Mouse (Mus musculus) ZHBTc4 (cell line): Measurements from ENCODE around the gene Il2rg.

Experiments
- DNase-seq: peaks from one replicate; pipeline ENCODE4 v3.0.0-alpha.2; 2011; ENCODE audit warnings: low read depth, low spot score

Gene Il2rg

DNA sequence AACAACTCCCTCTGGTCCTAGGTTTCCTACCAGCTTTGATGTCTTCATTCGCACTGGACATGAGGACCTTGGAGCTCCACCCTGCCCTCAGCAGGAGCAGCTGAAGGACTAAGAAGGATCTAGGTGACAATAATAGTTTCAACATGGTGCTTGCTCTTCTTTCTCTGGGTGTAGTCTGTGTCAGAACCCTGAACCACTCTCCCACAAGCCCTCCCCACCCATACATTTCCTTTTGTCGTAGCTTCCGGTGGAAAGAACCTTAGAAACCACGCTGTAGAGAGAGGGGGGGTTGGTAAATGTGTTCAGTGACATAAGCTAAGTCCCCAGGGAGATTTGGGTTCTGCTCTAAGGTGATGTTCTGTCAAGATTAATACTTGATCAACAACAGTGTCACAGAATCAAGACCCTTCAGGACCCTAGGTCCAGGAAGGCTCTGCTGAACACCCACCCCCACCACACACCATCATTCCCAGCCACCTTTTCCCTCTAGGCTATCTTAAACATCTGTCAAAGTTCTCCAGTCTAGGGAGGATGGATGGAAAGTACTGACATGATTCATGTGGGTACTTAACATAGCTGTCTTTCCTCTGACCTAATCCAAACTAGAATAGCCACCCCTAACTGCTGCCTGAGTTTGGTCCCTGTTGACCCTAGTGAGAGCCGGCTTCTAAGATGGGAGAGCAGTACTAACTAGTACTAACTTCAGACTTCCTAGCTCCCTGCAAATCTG lies at the start of gene Il2rg:
Gene Il2rg (minus strand): TSS at position 231 of the 730 bp plus-strand sequence.
- no peak for DNase-seq

GRCm38 (mm10) chrX:101313625-101314359 lies 45.7 kb upstream of the Il2rg start:
- peak; percentile 26 for DNase-seq

DNA sequence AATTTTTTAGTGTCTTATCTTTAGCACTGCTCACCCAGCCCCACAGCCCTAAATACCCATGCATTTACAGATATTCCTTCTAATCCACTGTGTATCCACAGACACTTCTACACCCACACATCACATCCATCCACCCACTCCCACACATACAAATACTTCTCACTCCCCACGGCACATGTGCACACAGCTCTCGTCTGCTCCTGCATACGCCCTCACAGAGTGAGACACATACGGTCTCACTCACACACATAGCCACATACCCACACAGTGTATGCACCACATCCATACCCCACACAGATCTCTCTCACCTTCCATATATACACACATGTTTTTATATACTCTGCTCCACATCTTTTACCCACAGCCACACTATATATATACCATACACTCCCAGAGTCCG lies 41.2 kb upstream of the Il2rg start:
- DNase-seq, result no peak

DNA sequence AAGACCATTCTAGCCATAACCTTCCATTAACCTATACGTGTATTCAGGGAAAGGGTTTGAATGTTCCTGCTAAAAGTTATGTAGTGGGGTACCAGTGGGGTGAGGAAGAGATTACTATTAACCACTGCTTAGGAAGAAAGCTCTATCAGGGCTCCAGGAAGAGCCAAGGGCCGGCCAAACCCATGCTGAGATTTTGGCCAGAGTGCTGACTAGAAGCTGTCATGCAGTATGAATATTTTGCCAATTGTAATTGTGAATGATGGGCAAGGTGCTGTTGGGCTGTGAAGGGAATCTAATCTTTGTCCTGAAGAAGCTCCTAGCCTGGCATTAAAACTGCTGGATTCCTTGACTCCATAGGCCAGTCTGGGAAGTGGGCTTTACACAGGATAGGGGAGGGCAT lies 36.6 kb upstream of the Il2rg start:
- no peak for DNase-seq

GRCm38 (mm10) chrX:101301654-101302053 lies 33.6 kb upstream of the Il2rg start:
- no peak for DNase-seq

DNA sequence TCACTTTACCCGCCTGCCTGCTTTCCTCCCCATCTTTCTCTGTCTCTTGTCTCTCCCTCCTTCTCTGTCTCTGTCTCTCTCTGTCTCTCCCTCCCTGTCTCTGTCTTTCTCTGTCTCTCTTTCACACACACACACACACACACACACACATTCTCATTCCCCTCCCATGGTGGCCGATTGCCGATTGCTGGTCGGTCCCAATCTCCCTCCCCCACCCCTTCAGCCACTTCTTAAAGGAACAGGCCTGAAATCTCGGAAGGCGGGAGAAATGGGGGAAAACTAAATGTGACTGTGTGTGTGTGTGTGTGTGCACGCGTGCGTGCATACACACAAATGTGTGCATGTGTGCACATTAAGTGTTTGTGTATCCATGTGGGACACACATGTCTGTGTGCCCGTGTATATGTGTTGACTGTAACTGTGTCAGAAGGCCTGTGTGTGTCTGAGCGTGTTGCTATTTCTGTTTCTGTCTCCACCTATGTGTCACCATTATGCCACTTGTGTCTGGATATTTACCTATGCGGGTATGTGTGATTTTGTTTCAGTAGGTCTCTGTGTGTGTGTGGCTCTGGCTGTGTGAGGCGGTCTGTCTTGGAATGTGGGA lies 32.5 kb upstream of the Il2rg start:
- peak; percentile 26 for DNase-seq

DNA sequence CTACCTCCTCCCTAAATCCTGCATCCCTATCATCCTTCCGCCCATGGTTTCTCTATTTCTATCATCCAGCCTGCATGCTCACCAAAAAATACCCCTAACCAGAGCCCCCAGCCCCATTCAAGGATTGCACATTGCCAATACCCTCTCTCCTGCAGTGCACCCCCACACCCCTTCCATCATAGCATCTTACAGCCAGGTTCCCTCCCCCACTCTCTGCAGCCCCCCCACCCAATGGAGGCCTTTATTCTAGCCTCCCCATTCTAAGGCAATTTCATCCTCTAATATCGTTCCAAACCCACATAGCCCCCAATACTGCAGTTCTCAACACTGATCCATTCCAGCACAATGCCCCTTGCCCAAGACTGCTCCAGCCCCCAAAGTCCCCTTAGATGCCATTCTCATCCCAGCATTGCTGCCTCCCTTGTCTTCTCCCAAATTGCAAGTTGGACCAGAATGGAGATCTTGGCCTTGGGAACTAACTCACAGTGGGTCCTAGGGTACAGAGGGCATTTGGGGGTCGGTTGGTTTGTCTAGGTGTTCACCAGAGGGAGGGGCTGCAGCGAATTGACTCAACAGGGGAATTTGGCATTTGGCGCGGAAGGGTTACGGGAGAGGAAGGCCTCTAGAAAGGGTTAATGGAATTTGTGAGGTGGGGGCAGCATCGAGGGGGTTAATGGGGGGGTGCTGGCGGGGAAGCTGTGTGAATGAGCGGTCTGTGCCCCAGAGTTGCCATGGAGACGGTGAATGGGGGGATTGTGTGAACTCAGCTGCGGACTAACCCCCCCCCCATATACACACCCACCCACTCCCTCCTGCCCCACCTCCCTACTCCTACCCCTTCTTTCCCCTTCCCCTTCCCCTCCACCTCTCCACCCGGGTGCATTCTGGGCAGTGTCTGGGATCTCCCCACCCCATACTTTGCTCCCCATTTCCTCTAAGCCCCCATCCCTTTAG lies 31.7 kb upstream of the Il2rg start:
- DNase-seq, result no peak

DNA sequence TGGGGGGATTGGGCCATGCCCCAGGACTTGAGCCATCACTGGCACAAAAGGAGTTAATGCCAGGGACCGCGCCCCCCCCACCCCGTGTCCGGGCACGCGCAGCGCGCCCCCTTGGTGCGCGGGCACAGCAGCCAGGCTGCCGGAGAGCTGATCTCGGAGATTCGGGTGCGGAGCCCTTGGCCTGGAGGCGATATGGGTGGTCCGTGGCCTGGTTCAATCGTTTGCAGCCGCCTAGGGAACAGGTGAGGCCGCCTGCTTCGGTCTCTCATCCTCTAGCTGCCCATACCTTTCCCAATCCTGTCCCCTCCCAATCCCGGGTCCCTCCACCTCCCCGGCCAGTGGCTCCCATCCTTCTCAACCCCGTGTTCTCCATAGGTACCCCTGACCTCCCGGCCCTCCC lies 31.0 kb upstream of the Il2rg start, which contains the start of gene Nlgn3:
Gene Nlgn3 (plus strand): TSS at position 114 of the 400 bp plus-strand sequence.
- DNase-seq, result peak; percentile 21

GRCm38 (mm10) chrX:101290111-101290510 lies 22.1 kb upstream of the Il2rg start:
- DNase-seq, result no peak

DNA sequence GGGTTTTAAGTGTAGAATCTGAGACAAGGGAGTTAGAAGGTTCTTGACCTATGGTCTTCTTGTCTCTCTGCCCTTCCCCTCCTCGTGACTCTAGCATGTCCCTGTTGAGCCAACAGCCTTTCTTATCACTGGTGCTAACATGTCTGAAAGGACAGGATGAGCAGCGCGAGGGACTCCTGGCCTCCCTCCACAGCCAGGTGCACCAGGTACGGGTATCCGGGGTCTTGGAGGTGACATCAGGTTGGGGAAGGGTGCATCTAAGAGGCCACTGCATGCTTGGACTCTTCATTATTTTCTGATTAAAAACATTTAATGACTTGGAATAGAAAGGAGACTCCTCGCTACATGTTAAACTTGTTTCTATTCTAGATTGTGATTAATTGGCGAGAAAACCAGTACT lies 21.0 kb upstream of the Il2rg start:
- DNase-seq, result no peak

DNA sequence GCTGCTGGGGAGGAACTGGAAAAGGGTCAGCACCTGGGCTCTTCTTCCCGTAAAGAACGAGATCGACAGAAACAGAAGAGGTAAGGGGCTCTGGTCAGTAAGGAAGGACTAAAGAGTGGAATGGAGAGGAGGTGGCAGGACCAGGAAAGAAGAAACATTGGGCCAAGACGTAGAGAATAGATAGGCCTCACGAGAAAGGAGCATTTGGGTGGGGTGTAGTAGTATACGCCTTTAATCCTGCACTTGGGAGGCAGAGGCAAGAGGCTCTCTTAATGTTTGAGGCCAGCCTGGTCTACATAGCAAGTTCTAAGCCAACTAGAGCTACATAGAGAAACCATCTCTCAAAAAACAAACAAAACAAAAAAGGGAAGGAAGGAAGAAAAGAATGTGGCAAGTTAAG lies 20.4 kb upstream of the Il2rg start:
- no peak for DNase-seq

DNA sequence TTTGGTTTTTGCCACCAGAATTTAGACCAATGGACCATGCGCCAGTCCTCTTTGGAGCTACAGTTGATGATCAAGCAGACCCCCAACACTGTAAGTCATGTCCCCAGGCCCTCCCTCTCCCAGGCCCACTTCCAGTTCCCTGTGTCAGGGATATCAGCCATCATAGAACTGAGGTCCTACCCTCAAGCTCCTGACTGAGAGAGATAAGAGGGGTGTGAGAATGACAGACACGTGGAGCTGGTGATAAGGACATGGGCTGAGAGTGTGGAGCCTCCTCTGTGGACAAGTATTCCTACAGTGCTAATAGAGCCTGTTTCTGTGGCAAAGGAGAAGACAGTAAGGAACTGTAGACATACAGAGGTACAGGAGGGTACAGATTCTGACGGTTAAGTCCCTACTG lies 19.5 kb upstream of the Il2rg start:
- DNase-seq, result no peak

DNA sequence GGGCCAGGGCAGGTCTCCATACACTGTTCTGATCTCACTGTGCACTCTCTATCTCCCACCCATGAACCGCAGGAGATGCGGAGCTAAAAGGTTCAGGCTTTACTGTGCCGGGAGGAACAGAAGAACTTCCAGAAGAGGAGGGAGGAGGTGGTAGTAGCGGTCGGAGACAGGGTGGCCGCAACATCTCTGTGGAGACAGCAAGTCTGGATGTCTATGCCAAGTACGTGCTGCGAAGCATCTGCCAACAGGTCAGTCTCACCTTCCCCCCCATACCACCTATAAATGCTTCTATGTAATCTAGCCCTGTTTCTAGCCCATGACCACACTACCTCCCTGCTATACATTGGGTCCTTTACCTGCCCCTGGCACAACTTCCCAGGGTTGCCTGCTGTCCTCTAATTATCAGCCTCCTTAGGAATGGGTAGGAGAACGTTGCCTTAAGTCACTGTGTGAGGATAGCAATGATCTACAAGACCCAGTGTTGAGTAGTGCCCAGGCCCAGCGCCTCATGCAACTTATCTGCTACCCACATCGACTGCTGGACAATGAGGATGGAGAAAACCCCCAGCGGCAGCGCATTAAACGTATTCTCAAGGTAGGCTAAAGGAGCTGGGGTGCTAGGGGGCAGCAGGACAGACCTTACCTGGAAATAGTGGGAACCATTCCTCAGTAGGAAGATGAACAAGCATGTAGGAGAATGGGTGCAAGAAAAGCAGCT lies 18.1 kb upstream of the Il2rg start:
- DNase-seq, result no peak

- DNase-seq, result peak; percentile 77
Measured at GRCm38 (mm10) chrX:101285534-101285933, 17.5 kb upstream of the Il2rg start.

- DNase-seq, result no peak
Measured at GRCm38 (mm10) chrX:101282813-101283212, 14.8 kb upstream of the Il2rg start.

DNA sequence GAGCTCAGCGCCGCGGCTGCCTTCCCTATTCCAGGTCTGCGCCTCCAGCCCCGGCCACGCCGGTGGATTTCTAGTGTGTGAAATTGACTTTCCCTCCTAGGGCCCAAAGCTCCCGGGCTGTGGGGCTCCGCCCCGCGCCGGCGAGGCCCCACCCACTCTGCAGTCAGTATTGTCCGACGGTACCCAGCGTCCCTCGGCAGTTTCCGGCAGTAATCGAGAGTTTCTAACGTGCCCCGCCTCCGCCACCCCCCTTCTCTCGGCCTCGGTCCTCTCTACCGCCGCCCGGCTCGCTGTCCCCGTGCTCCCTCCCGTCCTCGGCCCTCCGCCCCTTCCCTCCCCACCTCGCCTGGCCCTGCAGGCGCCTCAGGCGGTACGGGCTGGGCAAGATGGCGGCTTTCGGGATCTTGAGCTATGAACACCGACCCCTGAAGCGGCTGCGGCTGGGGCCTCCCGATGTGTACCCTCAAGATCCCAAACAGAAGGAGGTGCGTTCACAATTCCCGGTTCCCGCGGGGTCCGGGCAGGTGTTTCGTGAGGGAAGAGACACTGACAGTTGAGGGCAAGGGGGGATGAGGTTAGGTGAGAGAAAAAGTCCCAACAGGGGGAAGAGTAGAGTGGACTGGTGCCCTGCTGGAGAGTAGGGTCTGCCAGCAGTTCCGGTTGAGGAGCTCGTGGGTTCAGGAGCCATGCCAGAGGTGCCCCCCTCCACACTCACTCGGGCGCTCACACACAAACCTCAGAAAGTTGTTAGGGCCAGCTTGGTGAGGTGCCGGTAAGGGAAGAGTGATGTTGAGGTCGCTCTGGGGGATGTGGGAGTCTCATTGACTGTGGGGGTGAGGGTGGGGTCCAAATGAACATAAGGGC lies 6.1 kb upstream of the Il2rg start, which contains the start of gene Med12:
Gene Med12 (plus strand): TSS at position 156 of the 864 bp plus-strand sequence.
- peak; percentile 92 for DNase-seq

GRCm38 (mm10) chrX:101273410-101273809 lies 5.4 kb upstream of the Il2rg start:
- peak; percentile 66 for DNase-seq

- DNase-seq, result no peak
Measured at GRCm38 (mm10) chrX:101268755-101269124, 685 bp upstream of the Il2rg start, which contains the start of gene Gm20489. Gene Gm20489, minus strand, starts transcription at chrX:101269023.

- DNase-seq, result no peak
Measured at GRCm38 (mm10) chrX:101266631-101267030, 1.4 kb downstream of the Il2rg start.

DNA sequence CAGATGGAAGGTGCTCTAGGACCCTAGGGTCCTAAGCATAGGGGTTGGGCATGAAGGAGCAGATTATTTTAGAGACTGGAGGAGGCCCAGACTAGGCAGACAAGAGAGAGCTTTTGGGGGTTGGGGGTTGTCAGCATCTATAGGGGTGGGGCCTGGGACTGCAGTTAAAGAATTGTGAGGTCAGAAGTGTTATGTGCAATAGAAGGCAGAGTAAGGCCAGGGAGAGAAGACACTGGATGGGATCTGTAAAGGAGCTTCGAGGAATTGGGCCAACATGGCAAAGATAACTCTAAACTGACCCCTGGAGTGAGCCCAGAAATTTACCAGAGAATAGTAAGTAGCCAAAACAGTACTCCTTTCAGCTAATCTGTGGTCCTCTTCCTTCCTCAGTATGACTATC lies 4.2 kb downstream of the Il2rg start, which contains the start of gene Gm614:
Gene Gm614 (minus strand): TSS at position 101 of the 400 bp plus-strand sequence.
- no peak for DNase-seq
